Mouse (Mus musculus) kidney, embryonic 15.5 days (tissue): ENCODE data around the gene Pde7b. TPM values are rescaled to one million over a fixed set of nuclear protein-coding genes. Genes with fewer than 3 reads are reported as not detected.
A peak's percentile ranks its signal among the peaks of the same experiment; 100 is the strongest.

Source experiments
- ATAC-seq: fragments of 200-750 bp; cut with Nextera tagmentation; replicated peaks from 2 replicates; pipeline ENCODE4 v1.8.0; 2017; ENCODE audit warnings: moderate TSS enrichment; ENCODE audit not compliant: low FRiP score
- H3K27ac ChIP-seq: fragments of 300-500 bp; sonication (generic); 2 replicates; pipeline ENCODE4 v1.5.1; 2015; ENCODE audit warnings: mild to moderate bottlenecking, inconsistent platforms
- H3K27me3 ChIP-seq: fragments of 300-500 bp; sonication (generic); 2 replicates; pipeline ENCODE4 v1.6.1; 2015; ENCODE audit warnings: inconsistent platforms
- H3K36me3 ChIP-seq: fragments of 300-500 bp; sonication (generic); 2 replicates; pipeline ENCODE4 v1.6.1; 2015; ENCODE audit warnings: inconsistent platforms
- H3K4me1 ChIP-seq: fragments of 300-500 bp; sonication (generic); 2 replicates; pipeline ENCODE4 v1.6.1; 2015; ENCODE audit warnings: inconsistent platforms
- H3K4me2 ChIP-seq: fragments of 300-500 bp; sonication (generic); 2 replicates; pipeline ENCODE4 v1.6.1; 2015; ENCODE audit warnings: moderate library complexity, mild to moderate bottlenecking, inconsistent platforms
- H3K4me3 ChIP-seq: fragments of 300-500 bp; sonication (generic); replicated peaks from 2 replicates; pipeline ENCODE4 v1.5.1; 2015; ENCODE audit warnings: mild to moderate bottlenecking, inconsistent platforms
- H3K9ac ChIP-seq: fragments of 300-500 bp; sonication (generic); 2 replicates; pipeline ENCODE4 v1.6.1; 2015; ENCODE audit warnings: mild to moderate bottlenecking, inconsistent platforms
- H3K9me3 ChIP-seq: fragments of 300-500 bp; sonication (generic); replicated peaks from 2 replicates; pipeline ENCODE4 v1.6.1; 2016; ENCODE audit warnings: inconsistent platforms
- WGBS: fragments of 180-500 bp; shearing (Covaris S2); methylation state at CpG from one replicate; pipeline ENCODE4 v1.1.7; 2015; ENCODE audit warnings: mixed read lengths; 5-methylcytosine and 5-hydroxymethylcytosine counted together
- polyA plus RNA-seq: library from polyadenylated mRNA; unstranded; fragments of >200 nt; fragmentation: Nextera tagmentation; extraction: Ambion mirVana; gene quantifications from 2 replicates; pipeline ENCODE4 v1.2.1, GENCODE M21; 2015

The Pde7b gene
- polyA plus RNA-seq, 1 experiment from 2014 or later, result 5.3 TPM

DNA sequence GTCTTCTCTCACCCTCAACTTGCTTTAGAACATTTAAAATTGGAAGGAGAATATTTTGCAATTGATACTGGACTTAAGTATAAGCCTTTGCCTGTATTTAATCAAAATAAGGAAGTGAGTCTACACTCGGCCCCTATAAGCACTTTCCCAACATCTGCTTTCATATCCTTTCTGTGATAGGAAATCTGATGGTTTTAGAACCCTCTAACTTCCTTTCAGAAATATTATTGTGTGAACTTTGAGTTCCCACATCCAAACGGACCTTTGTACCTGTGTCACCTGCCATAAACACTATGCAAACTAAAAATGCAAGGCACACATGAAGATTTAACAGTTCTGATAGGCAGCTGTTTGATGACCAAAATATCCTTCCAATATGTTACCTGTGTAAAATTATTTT is 58.2 kb downstream of the Pde7b start:
- Histone ChIP-seq H3K4me3 (no peak overlapping the region), H3K9ac (no peak overlapping the region), H3K4me2 (no peak overlapping the region), H3K27ac (no peak overlapping the region), H3K9me3 (no peaks in the 10 kb centered on the region), H3K4me1 (0 out of 2 replicates have a peak, but pooled peaks cover under 1% of the 10 kb centered on the region), H3K36me3 (no peaks in the 10 kb centered on the region), H3K27me3 (no peaks in the 10 kb centered on the region)
- 55% methylated on average over 2 of the region's 2 CpGs for WGBS
- no peak for ATAC-seq

DNA sequence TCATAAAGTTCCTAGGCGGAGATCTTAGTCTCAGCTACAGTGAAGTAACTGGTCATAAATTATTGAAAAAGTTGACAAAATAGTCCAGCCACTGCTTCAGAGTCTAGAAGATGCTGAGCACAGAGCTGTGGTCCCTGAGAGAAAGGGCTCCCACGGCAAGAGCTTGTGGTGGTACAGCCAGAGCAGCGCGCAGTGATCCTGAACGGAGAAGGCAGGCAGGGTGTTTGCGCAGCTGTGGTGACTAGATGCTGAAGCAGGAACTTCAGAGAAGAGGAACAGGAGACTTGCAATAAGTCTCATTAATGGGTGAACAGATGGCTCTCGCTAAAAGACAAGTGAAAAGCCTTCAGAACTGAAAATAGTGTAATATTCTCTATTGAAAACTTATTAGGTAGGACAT is 61.9 kb downstream of the Pde7b start:
- WGBS, result 60% methylated on average over 7 of the region's 7 CpGs
- Histone ChIP-seq H3K36me3 (no peaks in the 10 kb centered on the region), H3K9me3 (no peaks in the 10 kb centered on the region), H3K4me3 (no peak overlapping the region), H3K9ac (no peak overlapping the region), H3K27ac (no peak overlapping the region), H3K4me2 (0 out of 2 replicates have a peak overlapping the region, but pooled peaks have one; percentile 8), H3K4me1 (peaks cover 4% of the 10 kb centered on the region; the same call in 1 of the 2 replicates), H3K27me3 (no peaks in the 10 kb centered on the region)
- peak; percentile 84 for ATAC-seq

DNA sequence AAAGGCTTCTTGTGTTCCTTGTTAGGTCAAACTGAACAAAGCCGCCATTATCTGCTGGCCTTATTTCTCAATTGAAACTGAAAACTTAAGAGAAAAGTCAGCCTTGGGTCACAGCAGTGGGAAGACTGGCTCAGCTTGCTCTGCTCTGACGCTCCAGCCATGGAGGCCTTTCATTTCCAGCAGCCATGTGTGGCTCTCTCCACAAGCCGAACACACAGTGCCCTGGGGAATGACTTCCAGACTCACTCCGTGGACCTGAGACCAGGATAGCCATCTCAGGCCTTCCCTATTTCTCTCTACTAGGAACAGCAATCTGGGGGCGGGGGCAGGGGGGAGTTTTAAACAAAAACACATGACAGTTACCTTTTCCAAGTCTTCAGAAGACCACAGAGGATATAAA is 63.2 kb downstream of the Pde7b start:
- H3K27ac ChIP-seq, result 0 out of 2 replicates have a peak overlapping the region, but pooled peaks have one; percentile 6
- no peak for ATAC-seq
- WGBS, result 78% methylated on average over 5 of the region's 5 CpGs
- no peak overlapping the region for H3K4me3 ChIP-seq
- H3K4me2 ChIP-seq, result no peak overlapping the region
- H3K4me1 ChIP-seq, result peaks cover 8% of the 10 kb centered on the region; the same call in 1 of the 2 replicates
- no peaks in the 10 kb centered on the region for H3K9me3 ChIP-seq
- no peaks in the 10 kb centered on the region for H3K36me3 ChIP-seq
- H3K9ac ChIP-seq, result no peak overlapping the region
- H3K27me3 ChIP-seq, result no peaks in the 10 kb centered on the region

DNA sequence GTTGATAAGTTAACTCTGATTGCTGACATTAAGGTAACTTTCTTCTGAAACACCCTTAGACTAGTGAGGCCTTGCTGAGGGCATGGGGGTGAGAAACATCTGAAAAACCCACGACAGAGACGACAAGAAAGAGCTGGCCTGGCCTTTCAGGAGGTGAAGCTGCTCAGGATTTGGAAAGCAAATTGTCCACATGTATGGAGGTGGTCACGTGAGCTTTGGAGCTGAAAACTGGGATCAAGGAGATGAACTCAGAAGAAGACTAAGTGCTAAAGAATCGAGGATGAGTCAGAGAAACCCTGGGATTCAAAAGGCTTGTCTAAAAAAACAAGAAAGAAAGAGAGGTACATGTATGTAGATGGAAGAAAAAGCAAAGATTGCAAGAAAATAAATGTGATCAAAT is 65.2 kb downstream of the Pde7b start:
- no peaks in the 10 kb centered on the region for H3K36me3 ChIP-seq
- no peak overlapping the region for H3K9ac ChIP-seq
- no peak overlapping the region for H3K27ac ChIP-seq
- 68% methylated on average over 4 of the region's 4 CpGs for WGBS
- no peaks in the 10 kb centered on the region for H3K9me3 ChIP-seq
- no peak for ATAC-seq
- no peaks in the 10 kb centered on the region for H3K27me3 ChIP-seq
- H3K4me1 ChIP-seq, result peaks cover 14% of the 10 kb centered on the region
- no peak overlapping the region for H3K4me3 ChIP-seq
- no peak overlapping the region for H3K4me2 ChIP-seq

DNA sequence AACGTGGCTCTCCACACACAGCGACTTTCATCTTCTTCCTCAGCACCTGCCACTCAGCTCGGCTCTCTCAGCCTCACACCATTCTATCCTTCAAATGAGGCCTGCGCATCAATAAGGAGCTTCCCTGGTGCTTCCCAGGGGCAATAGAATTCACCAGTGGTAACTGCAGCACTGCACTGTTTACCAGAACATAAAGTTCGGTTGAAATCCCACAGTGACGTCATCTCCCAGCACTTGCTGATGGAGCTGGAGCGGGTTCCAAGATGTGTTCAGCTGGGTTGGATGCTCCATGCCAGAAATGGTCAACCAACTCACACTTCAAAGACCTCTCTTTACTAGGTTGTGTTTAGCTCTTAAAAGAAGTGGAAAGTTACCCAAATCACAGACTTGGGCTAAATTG is 65.6 kb downstream of the Pde7b start:
- H3K9me3 ChIP-seq, result no peaks in the 10 kb centered on the region
- H3K4me1 ChIP-seq, result peaks cover 14% of the 10 kb centered on the region
- no peak overlapping the region for H3K9ac ChIP-seq
- H3K4me3 ChIP-seq, result no peak overlapping the region
- 75% methylated on average over 7 of the region's 7 CpGs for WGBS
- no peaks in the 10 kb centered on the region for H3K36me3 ChIP-seq
- no peak overlapping the region for H3K27ac ChIP-seq
- no peak for ATAC-seq
- H3K4me2 ChIP-seq, result no peak overlapping the region
- H3K27me3 ChIP-seq, result no peaks in the 10 kb centered on the region

DNA sequence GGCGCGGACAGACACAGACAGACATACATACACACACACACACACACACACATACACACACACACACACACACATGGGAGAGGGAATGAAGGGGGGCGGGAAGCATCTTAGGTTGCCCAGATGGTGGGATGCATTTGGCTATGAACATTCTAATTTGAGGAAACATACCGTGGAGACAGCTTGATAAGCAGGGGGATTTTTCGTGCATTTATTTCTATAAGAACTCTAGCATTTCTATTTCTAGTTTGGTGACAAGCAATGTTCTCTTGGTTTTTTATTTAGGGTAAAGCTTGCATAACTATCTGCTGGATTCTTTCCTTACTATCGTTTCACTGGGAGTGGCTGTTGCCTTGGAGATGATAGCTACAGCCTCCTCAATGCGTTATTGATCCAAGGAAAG is 66.2 kb downstream of the Pde7b start:
- Histone ChIP-seq H3K27me3 (no peaks in the 10 kb centered on the region), H3K4me2 (no peak overlapping the region), H3K36me3 (no peaks in the 10 kb centered on the region), H3K4me1 (peaks cover 14% of the 10 kb centered on the region), H3K27ac (no peak overlapping the region), H3K9me3 (no peaks in the 10 kb centered on the region), H3K9ac (no peak overlapping the region), H3K4me3 (no peak overlapping the region)
- WGBS, result 89% methylated on average over 7 of the region's 7 CpGs
- ATAC-seq, result no peak

DNA sequence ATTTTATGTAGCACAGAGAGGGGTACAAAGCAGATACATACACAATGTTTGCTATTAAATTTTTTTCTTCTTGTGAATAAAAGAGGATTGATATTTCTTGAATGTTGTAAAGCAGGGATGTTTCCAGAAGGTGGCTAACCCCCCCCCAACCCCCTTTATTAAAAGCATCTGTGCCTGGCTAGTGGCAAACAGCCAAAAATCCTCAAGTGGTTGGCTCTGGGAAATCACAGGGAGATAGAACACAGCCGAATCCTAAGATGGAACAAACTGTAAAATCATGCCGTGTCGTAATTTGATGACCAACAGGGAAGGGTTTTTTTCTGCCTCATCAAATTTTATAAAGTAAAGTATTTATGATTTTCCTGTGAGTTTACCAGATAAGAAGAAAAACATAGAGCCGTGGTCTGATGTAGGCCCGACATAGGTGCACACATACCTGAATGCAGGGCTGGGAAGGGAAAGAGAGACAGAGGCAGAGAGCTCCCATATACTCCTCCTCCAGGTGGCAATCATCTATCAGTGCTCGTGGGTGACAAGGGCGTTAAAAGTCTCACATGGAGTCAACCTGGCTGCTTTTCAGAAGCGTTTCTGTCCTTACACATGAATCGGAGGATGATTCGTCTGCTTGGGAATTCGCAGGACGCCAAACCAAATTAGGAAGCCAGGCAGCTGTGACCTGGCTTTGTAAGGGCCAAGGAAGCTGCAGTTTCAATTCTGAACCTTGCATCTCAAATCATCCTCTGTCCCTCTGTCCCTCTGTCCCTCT is 67.4 kb downstream of the Pde7b start:
- no peak overlapping the region for H3K4me2 ChIP-seq
- no peaks in the 10 kb centered on the region for H3K9me3 ChIP-seq
- no peak overlapping the region for H3K4me3 ChIP-seq
- peaks cover 14% of the 10 kb centered on the region for H3K4me1 ChIP-seq
- no peaks in the 10 kb centered on the region for H3K27me3 ChIP-seq
- ATAC-seq, result no peak
- H3K36me3 ChIP-seq, result no peaks in the 10 kb centered on the region
- H3K9ac ChIP-seq, result no peak overlapping the region
- 47% methylated on average over 12 of the region's 12 CpGs for WGBS
- no peak overlapping the region for H3K27ac ChIP-seq

DNA sequence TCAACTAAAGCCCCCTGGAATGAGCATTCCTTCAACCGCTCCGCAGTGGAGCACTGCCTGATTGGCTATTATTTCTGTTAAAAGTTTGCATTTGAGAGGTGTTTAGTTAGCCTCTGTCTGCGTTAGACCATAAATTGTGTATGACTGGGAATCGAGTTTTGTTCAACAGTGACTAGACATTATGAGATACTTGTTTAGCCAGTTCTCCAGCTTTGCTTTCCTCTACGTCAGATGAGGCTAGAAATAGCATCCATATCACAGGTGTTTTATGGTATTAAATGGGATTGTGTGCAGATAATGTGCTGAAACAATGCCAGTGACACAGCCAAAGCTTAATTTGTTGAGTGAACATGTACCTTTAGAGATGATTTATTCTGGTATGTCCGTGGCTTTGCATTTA is 70.3 kb downstream of the Pde7b start:
- WGBS, result 61% methylated on average over 6 of the region's 6 CpGs
- Histone ChIP-seq H3K36me3 (no peaks in the 10 kb centered on the region), H3K27ac (no peak overlapping the region), H3K27me3 (no peaks in the 10 kb centered on the region), H3K9me3 (no peaks in the 10 kb centered on the region), H3K9ac (no peak overlapping the region), H3K4me1 (peaks cover 13% of the 10 kb centered on the region), H3K4me3 (no peak overlapping the region), H3K4me2 (no peak overlapping the region)
- no peak for ATAC-seq

DNA sequence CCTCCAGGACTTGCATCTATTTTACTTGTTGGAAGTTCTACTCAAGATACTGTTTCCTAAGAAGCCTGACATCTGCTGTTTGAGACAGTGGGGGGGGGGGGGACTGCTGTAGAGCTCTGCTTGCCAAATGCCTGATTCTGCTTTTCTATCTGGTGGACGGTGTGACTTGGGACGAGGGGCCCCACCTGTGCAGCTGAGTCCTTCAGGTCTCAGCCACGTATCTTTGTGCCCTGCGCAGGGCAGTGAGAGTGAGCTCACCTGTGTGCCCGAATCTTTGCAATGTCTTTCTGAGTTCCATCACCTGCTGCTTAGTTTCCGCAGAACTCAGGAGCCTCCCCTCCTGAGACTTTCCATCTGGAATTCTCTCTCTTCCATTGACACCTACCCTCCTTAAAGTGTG is 70.7 kb downstream of the Pde7b start:
- Histone ChIP-seq H3K4me1 (peaks cover 13% of the 10 kb centered on the region), H3K27ac (no peak overlapping the region), H3K9me3 (no peaks in the 10 kb centered on the region), H3K4me2 (no peak overlapping the region), H3K4me3 (no peak overlapping the region), H3K27me3 (no peaks in the 10 kb centered on the region), H3K9ac (no peak overlapping the region), H3K36me3 (no peaks in the 10 kb centered on the region)
- ATAC-seq, result no peak
- WGBS, result 66% methylated on average over 6 of the region's 6 CpGs

DNA sequence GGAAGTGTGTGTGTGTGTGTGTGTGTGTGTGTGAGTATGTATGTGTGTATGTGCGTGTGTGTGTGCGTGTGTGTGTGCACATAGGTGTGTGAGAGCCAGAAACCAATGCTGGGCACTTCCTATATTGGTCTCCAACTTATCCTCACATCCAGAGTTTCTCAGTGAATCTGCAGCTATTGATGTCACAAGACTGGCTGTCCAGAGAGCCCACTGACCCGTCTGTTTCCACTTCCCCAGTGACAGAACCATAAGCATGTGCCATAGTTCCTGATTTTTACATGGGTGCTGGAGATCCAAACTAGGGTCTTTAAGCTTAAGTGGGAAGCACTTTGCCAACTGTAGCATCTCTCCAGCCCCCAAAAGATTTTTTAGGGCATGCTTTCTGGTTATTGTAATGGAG is 71.6 kb downstream of the Pde7b start:
- H3K4me3 ChIP-seq, result no peak overlapping the region
- no peak overlapping the region for H3K4me2 ChIP-seq
- H3K27me3 ChIP-seq, result no peaks in the 10 kb centered on the region
- peaks cover 13% of the 10 kb centered on the region for H3K4me1 ChIP-seq
- H3K36me3 ChIP-seq, result no peaks in the 10 kb centered on the region
- no peaks in the 10 kb centered on the region for H3K9me3 ChIP-seq
- WGBS, result 77% methylated on average over 3 of the region's 3 CpGs
- no peak overlapping the region for H3K27ac ChIP-seq
- H3K9ac ChIP-seq, result no peak overlapping the region
- no peak for ATAC-seq

DNA sequence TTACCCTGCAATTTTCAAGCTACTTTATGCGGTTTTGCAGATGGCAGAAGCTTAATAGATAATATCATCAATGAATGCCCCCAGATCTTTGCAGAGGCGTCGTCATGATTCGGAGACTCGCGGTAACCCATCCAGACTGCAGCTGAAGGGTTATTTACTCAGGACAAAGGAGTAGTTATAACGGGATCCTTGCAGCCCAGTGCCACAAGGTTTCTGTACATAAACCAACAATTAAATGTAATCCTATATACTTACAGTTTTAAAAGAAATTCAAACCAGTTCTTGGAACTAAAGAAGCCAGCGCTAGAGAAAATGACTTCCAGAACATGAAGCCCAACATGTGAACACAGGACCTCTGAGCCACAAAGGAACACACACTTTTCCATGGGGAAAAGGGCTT is 88.5 kb downstream of the Pde7b start:
- 72% methylated on average over 8 of the region's 8 CpGs for WGBS

DNA sequence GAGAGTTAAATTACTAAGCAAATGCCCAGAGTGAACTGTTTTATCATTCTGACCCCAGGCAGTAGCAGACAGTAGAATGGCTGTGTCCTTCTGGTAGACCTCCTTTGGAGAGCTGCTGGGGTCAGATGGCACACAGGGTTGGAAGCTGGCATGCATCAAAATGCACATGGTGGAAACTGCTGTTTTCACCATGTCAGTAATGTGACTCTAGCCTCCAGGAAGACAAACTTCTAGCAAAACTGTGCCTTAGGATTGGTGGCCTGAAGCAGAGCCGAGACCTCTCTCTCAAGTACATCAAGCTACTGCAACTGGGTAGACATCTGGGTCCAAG is 91.8 kb downstream of the Pde7b start:
- Histone ChIP-seq H3K4me1 (no peaks in the 10 kb centered on the region), H3K4me3 (no peak overlapping the region), H3K9me3 (no peaks in the 10 kb centered on the region), H3K27ac (no peak overlapping the region), H3K36me3 (no peaks in the 10 kb centered on the region), H3K27me3 (no peaks in the 10 kb centered on the region), H3K4me2 (no peak overlapping the region), H3K9ac (no peak overlapping the region)
- WGBS, result 97% methylated on average over 1 of the region's 1 CpGs
- no peak for ATAC-seq

More for the DNA sequence above, 88.5 kb downstream of the Pde7b start:
- no peak for ATAC-seq
- H3K27me3 ChIP-seq, result no peaks in the 10 kb centered on the region
- no peak overlapping the region for H3K4me2 ChIP-seq
- H3K4me3 ChIP-seq, result no peak overlapping the region
- H3K27ac ChIP-seq, result no peak overlapping the region
- no peaks in the 10 kb centered on the region for H3K4me1 ChIP-seq
- H3K9me3 ChIP-seq, result no peaks in the 10 kb centered on the region
- H3K9ac ChIP-seq, result no peak overlapping the region
- no peaks in the 10 kb centered on the region for H3K36me3 ChIP-seq
